Mouse (Mus musculus) liver, embryonic 14.5 days (tissue): Measurements from ENCODE around the gene Mbnl2.

Experiments
- CTCF ChIP-seq: IDR thresholded peaks from 2 replicates; pipeline ENCODE4 v1.5.1; 2016; ENCODE audit warnings: antibody characterized with exemption, low read depth, control low read depth
- EP300 ChIP-seq: IDR thresholded peaks from 2 replicates; pipeline ENCODE4 v1.6.1; 2016; ENCODE audit warnings: antibody characterized with exemption, low read depth

DNA sequence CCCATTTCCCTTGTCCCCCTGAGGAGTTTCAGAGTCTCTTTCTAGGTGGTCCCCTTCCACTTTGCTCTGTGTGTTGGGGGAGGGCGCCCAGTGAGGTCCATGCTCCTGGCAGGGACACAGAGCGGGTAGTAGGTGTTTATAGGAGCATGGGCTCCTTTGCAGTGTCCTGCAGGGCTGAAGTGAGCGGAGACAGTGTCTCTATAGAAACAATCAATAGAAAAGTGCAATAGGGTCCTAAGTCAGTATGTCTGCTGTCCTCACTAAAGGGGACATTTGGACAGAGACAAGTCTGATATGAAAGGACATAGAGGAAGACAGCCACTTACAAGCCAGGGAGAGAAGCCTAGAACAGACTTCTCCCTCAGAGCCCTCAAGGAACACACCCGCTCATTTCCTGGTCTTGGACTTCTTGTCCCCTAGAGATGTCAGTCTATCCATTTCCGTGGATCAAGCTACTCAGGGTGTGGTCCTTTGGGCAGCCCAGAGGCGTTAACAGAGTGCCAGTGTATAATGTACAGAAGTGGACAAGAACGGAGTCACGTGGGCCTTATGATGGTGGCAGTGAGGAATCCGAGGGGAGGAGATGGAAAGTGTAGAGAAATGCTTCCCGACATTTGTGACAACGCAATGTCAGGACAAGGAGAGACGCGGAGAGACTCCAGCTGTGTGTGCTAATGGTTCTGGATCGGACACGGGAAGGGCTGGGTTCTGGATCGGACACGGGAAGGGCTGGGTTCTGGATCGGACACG is 82.0 kb downstream of the Mbnl2 start:
- TF ChIP-seq CTCF, result no peak
- TF ChIP-seq EP300, result no peak
